Mouse (Mus musculus) stomach, embryonic 16.5 days (tissue): ENCODE results near the gene Fam118b. TPM values are rescaled to one million over a fixed set of nuclear protein-coding genes. Genes with fewer than 3 reads are reported as not detected.

Source experiments
- ATAC-seq: fragments of 200-750 bp; cut with Nextera tagmentation; 2 replicates; pipeline ENCODE4 v1.8.0; 2017; ENCODE audit warnings: moderate number of reproducible peaks, moderate TSS enrichment; ENCODE audit not compliant: insufficient read depth, low FRiP score
- H3K27ac ChIP-seq: fragments of 300-500 bp; sonication (generic); 2 replicates; pipeline ENCODE4 v1.5.1; 2014; ENCODE audit warnings: low read length
- H3K27me3 ChIP-seq: fragments of 300-500 bp; sonication (generic); 2 replicates; pipeline ENCODE4 v1.6.1; 2014; ENCODE audit warnings: low read length, control low read depth, mixed read lengths; ENCODE audit not compliant: control insufficient read depth, insufficient read depth
- H3K36me3 ChIP-seq: fragments of 300-500 bp; sonication (generic); 2 replicates; pipeline ENCODE4 v1.6.1; 2014; ENCODE audit warnings: low read length; ENCODE audit not compliant: control insufficient read depth, insufficient read depth
- H3K4me1 ChIP-seq: fragments of 300-500 bp; sonication (generic); 2 replicates; pipeline ENCODE4 v1.6.1; 2014; ENCODE audit warnings: low read length, control low read depth, mixed read lengths; ENCODE audit not compliant: control insufficient read depth, insufficient read depth
- H3K4me2 ChIP-seq: fragments of 300-500 bp; sonication (generic); 2 replicates; pipeline ENCODE4 v1.6.1; 2014; ENCODE audit warnings: low read depth, low read length, mixed read lengths
- H3K4me3 ChIP-seq: fragments of 300-500 bp; sonication (generic); replicated peaks from 2 replicates; pipeline ENCODE4 v1.5.1; 2014; ENCODE audit warnings: mild to moderate bottlenecking, low read length
- H3K9ac ChIP-seq: fragments of 300-500 bp; sonication (generic); 2 replicates; pipeline ENCODE4 v1.6.1; 2014; ENCODE audit warnings: low read length
- H3K9me3 ChIP-seq: fragments of 300-500 bp; sonication (generic); replicated peaks from 2 replicates; pipeline ENCODE4 v1.6.1; 2016; ENCODE audit warnings: low read length, control low read depth; ENCODE audit not compliant: control insufficient read depth
- WGBS: fragments of 180-500 bp; shearing (Covaris S2); extraction: QIAGEN DNeasy Blood & Tissue Kit; methylation state at CpG from one replicate; pipeline ENCODE4 v1.1.7; 2014; 5-methylcytosine and 5-hydroxymethylcytosine counted together
- polyA plus RNA-seq: library from polyadenylated mRNA; unstranded; fragments of >200 nt; fragmentation: Nextera tagmentation; extraction: Ambion mirVana; gene quantifications from 2 replicates; pipeline ENCODE4 v1.2.1, GENCODE M21; 2015

Gene Fam118b
- polyA plus RNA-seq, 1 experiment from 2014 or later = 32.5 TPM

DNA sequence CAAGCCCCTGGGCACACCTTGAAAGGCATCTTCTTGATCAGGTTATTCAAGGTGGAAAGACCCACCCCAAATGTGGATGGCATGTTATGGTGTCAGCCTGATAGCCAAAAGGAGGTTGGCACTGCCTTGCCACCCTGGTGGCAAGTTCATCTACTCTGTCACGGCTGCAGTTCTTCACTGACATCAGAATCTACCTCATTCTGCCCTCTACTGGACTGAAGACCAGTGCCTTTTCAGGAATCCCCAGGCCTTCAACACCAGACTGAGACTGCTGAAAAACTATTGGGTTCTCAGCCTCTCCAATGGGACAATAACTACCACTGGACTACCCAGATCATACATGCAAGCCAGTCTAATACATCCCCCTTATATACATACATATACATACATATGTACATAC is 27.9 kb downstream of the Fam118b start:
- Histone ChIP-seq H3K9ac (no peak overlapping the region), H3K27ac (no peak overlapping the region), H3K27me3 (no peaks in the 10 kb centered on the region), H3K36me3 (no peaks in the 10 kb centered on the region), H3K4me3 (no peak overlapping the region), H3K4me1 (0 out of 2 replicates have a peak, but pooled peaks cover 3% of the 10 kb centered on the region), H3K9me3 (no peaks in the 10 kb centered on the region), H3K4me2 (no peak overlapping the region)
- ATAC-seq = no peak
- WGBS = 72% methylated on average over 1 of the region's 1 CpGs

GRCm38 (mm10) chr9:35238915-35239571 is 28.6 kb downstream of the Fam118b start:
- Histone ChIP-seq H3K4me1 (0 out of 2 replicates have a peak, but pooled peaks cover 3% of the 10 kb centered on the region), H3K36me3 (no peaks in the 10 kb centered on the region), H3K4me2 (no peak overlapping the region), H3K27ac (no peak overlapping the region), H3K27me3 (no peaks in the 10 kb centered on the region), H3K9me3 (no peaks in the 10 kb centered on the region), H3K9ac (no peak overlapping the region), H3K4me3 (no peak overlapping the region)
- WGBS = 64% methylated on average over 6 of the region's 6 CpGs
- no peak for ATAC-seq

DNA sequence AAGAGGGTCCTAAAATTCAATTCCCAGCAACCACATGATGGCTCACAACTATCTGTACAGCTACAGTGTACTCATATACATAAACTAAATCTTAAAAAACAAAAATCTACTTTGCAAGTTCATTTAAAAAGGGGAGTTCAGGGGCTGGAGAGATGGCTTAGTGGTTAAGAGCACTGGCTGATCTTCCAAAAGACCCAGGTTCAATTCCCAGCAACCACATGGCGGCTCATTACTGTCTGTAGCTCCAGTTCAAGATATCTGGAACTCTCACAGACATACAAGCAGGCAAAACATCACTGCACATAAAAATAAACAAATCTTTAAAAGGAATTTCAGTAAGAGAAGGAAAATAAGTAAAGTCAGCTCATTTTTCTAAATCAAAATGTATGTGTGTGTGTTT is 29.2 kb downstream of the Fam118b start:
- 0 out of 2 replicates have a peak, but pooled peaks cover 3% of the 10 kb centered on the region for H3K4me1 ChIP-seq
- no peak overlapping the region for H3K27ac ChIP-seq
- no peak overlapping the region for H3K4me2 ChIP-seq
- 100% methylated on average over 1 of the region's 1 CpGs for WGBS
- H3K36me3 ChIP-seq = no peaks in the 10 kb centered on the region
- H3K9ac ChIP-seq = no peak overlapping the region
- H3K4me3 ChIP-seq = no peak overlapping the region
- H3K9me3 ChIP-seq = no peaks in the 10 kb centered on the region
- H3K27me3 ChIP-seq = no peaks in the 10 kb centered on the region
- ATAC-seq = no peak

- ATAC-seq = no peak
- WGBS = 68% methylated on average over 3 of the region's 3 CpGs
- no peaks in the 10 kb centered on the region for H3K27me3 ChIP-seq
Measured at GRCm38 (mm10) chr9:35235996-35236395, 31.6 kb downstream of the Fam118b start.

GRCm38 (mm10) chr9:35228671-35229070 is 38.9 kb downstream of the Fam118b start:
- no peaks in the 10 kb centered on the region for H3K27me3 ChIP-seq
- no peak overlapping the region for H3K4me2 ChIP-seq
- no peaks in the 10 kb centered on the region for H3K9me3 ChIP-seq
- no peaks in the 10 kb centered on the region for H3K4me1 ChIP-seq
- no peak overlapping the region for H3K27ac ChIP-seq
- 83% methylated on average over 3 of the region's 3 CpGs for WGBS
- ATAC-seq = no peak
- H3K9ac ChIP-seq = no peak overlapping the region
- no peak overlapping the region for H3K4me3 ChIP-seq
- H3K36me3 ChIP-seq = peaks cover 8% of the 10 kb centered on the region

More at GRCm38 (mm10) chr9:35235996-35236395, 31.6 kb downstream of the Fam118b start:
- H3K9ac ChIP-seq = no peak overlapping the region
- H3K36me3 ChIP-seq = peaks cover 4% of the 10 kb centered on the region; the same call in 1 of the 2 replicates
- H3K27ac ChIP-seq = no peak overlapping the region
- H3K4me1 ChIP-seq = 0 out of 2 replicates have a peak, but pooled peaks cover 3% of the 10 kb centered on the region
- H3K4me3 ChIP-seq = no peak overlapping the region
- H3K4me2 ChIP-seq = no peak overlapping the region
- H3K9me3 ChIP-seq = no peaks in the 10 kb centered on the region

- no peak overlapping the region for H3K4me2 ChIP-seq
- no peaks in the 10 kb centered on the region for H3K4me1 ChIP-seq
- 97% methylated on average over 3 of the region's 3 CpGs for WGBS
- no peaks in the 10 kb centered on the region for H3K27me3 ChIP-seq
- H3K4me3 ChIP-seq = no peak overlapping the region
- H3K27ac ChIP-seq = no peak overlapping the region
- peaks cover 8% of the 10 kb centered on the region for H3K36me3 ChIP-seq
- no peaks in the 10 kb centered on the region for H3K9me3 ChIP-seq
- H3K9ac ChIP-seq = no peak overlapping the region
- ATAC-seq = no peak
Measured at GRCm38 (mm10) chr9:35223466-35223865, 44.1 kb downstream of the Fam118b start.

DNA sequence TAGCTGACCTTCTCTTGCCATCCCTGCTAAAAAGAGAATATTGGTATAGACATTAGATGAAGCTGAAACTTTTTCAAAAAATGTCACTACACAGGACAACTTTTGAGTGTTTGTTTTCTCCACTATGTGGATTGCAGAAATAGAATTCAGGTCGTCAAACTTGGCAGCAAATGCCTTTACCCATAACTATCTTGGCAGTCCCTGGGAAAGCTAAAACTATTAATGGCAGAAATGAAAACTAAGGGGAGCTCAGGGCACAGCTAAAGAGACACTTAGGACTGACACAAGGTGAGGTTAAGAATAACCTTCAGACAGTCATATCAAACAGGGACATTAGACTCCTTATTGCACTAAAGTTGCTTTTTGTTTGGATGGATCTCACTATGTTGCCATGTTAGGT is 49.6 kb downstream of the Fam118b start:
- Histone ChIP-seq H3K4me2 (no peak overlapping the region), H3K27me3 (no peaks in the 10 kb centered on the region), H3K9me3 (no peaks in the 10 kb centered on the region), H3K4me1 (no peaks in the 10 kb centered on the region), H3K9ac (no peak overlapping the region), H3K4me3 (no peak overlapping the region), H3K27ac (no peak overlapping the region), H3K36me3 (peaks cover 29% of the 10 kb centered on the region)
- 75% methylated on average over 1 of the region's 1 CpGs for WGBS
- no peak for ATAC-seq

DNA sequence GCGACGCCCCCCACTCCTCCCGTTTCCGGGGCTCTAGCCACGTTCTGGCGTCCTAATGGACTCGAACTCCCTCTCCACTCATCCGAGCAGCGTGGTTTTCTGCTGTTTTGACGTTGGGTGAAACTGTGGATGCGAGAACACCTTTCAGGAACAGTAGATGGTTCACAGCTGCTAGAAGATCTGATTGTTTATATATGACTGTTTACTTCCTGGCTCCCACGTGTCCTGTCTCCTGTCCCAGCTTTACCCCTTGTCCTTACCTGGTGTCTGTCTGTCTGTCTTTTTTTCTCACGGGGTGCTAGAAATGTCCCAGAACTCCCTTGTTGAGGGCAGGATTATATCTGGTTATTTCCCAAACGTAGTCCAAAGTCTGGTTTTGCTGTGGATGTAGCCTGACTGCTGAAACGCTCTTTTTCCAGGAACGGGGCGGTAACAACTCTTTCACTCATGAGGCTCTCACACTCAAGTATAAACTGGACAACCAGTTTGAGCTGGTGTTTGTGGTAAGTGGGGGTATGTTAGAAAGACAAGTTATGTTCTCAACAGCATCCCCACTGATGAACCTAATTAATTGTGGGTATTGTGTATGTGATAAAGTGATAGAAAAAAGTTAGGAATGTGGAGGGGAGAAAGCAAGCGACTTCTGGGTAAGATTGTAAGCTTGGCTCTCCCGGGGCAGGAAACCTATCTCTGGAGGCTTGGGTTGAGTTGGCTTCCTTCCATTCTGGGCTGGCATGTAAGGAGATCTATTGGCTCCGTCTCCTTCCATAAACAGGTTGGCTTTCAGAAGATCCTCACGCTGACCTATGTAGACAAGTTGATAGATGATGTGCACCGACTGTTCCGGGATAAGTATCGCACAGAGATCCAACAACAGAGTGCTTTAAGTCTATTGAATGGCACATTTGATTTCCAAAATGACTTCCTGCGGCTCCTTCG is 55.8 kb downstream of the Fam118b start:
- no peak for ATAC-seq
- H3K4me1 ChIP-seq = peaks cover 15% of the 10 kb centered on the region
- peak overlapping the region; percentile 91 for H3K4me3 ChIP-seq
- no peaks in the 10 kb centered on the region for H3K27me3 ChIP-seq
- H3K36me3 ChIP-seq = peaks cover 19% of the 10 kb centered on the region
- 24% methylated on average over 26 of the region's 26 CpGs for WGBS
- peak overlapping the region; percentile 78 for H3K4me2 ChIP-seq
- no peaks in the 10 kb centered on the region for H3K9me3 ChIP-seq
- peak overlapping the region; percentile 74 for H3K27ac ChIP-seq
- H3K9ac ChIP-seq = peak overlapping the region; percentile 94
